Mouse (Mus musculus) liver, postnatal 0 days (tissue): ENCODE data around the gene Dusp27.

Source experiments
- CTCF ChIP-seq: sonication (generic); IDR thresholded peaks from 2 replicates; pipeline ENCODE4 v1.5.1; 2016; ENCODE audit warnings: antibody characterized with exemption, low read depth
- EP300 ChIP-seq: IDR thresholded peaks from 2 replicates; pipeline ENCODE4 v1.6.1; 2016; ENCODE audit warnings: antibody characterized with exemption, low read depth, mild to moderate bottlenecking

DNA sequence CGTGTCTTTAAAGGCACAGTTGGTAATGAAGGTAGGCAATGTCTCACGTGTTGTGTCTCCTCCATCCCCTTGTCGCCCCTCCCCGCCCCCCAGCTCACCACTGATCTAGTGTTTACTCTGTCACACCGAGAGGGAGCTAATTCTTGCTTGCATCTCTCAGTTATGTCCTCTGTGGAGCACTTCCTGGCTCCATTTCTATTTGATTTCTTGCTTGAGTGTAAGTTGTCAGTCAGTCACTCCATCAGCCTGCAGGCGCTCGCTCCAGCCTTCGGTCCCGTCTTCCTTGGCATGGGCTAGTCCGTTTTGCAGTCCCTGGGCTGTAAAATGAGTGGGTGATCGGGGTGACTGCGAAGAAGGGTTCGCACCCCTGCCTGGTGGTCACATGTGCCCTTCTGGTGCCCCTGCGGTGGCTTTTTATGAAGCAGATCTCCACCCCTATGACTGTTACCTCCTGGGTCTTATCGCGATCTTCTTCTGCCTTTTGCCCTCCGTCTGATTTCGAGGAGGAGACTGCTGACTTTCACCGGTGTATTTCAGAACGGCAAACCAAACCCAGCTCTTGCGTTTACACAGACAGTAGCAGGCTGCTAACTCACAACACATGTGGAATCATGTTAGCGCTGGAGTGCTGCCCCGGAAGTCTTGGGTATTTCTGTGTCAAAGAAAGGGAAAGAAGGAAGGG lies 79.4 kb downstream of the Dusp27 start:
- TF ChIP-seq EP300 = no peak
- no peak for TF ChIP-seq CTCF
